Mouse (Mus musculus): ENCODE data around the gene Ube2g1. TPM values are rescaled to one million over a fixed set of nuclear protein-coding genes. Genes with fewer than 3 reads are reported as not detected.

Gene Ube2g1
- 110 TPM in 2 replicates for polyA plus RNA-seq (2015; fragmentation: Nextera tagmentation; extraction: Ambion mirVana)

- WGBS: 2% methylated on average over 54 of the region's 56 CpGs
- H3K4me2 ChIP-seq (replicated peaks): peak within 1 kb of the TSS; percentile 63
These were observed at the start of gene Ube2g1 for GRCm38 (mm10) chr11:72606694-72607407. Ube2g1 (plus strand) TSS chr11:72607283.

GRCm38 (mm10) chr11:72558155-72558554, 48.9 kb upstream of the Ube2g1 start:
- H3K27me3 ChIP-seq: no peaks in the 10 kb centered on the region
- H3K4me2 ChIP-seq (replicated peaks): no peak overlapping the region
- no peaks in the 10 kb centered on the region for H3K36me3 ChIP-seq
- H3K4me1 ChIP-seq: no peaks in the 10 kb centered on the region
- no peaks in the 10 kb centered on the region for H3K9me3 ChIP-seq
- no peak overlapping the region for H3K9ac ChIP-seq (replicated peaks)
- no peak overlapping the region for H3K27ac ChIP-seq (replicated peaks)
- no peak for ATAC-seq (replicated peaks)
- H3K4me3 ChIP-seq: no peak overlapping the region
- WGBS: 71% methylated on average over 5 of the region's 5 CpGs

More at GRCm38 (mm10) chr11:72606694-72607407, at the start of gene Ube2g1:
- Histone ChIP-seq H3K27ac (replicated peaks) (peak within 1 kb of the TSS; percentile 97), H3K27me3 (no peaks in the 10 kb centered on the region), H3K9me3 (no peaks in the 10 kb centered on the region), H3K9ac (replicated peaks) (peak within 1 kb of the TSS; percentile 87), H3K36me3 (no peaks in the 10 kb centered on the region), H3K4me1 (peaks cover 23% of the 10 kb centered on the region), H3K4me3 (peak within 1 kb of the TSS; percentile 76)
- ATAC-seq (replicated peaks): peak; percentile 96

GRCm38 (mm10) chr11:72560661-72561060, 46.4 kb upstream of the Ube2g1 start:
- Histone ChIP-seq H3K27ac (replicated peaks) (no peak overlapping the region), H3K4me1 (no peaks in the 10 kb centered on the region), H3K36me3 (no peaks in the 10 kb centered on the region), H3K27me3 (no peaks in the 10 kb centered on the region), H3K4me3 (no peak overlapping the region), H3K4me2 (replicated peaks) (no peak overlapping the region), H3K9me3 (no peaks in the 10 kb centered on the region), H3K9ac (replicated peaks) (no peak overlapping the region)
- WGBS: 68% methylated on average over 3 of the region's 3 CpGs
- ATAC-seq (replicated peaks): no peak

- ATAC-seq (replicated peaks): 0 out of 2 replicates have a peak, but pooled peaks have one; percentile 51
- WGBS: 28% methylated on average over 6 of the region's 6 CpGs
These were observed 42.8 kb upstream of the Ube2g1 start for GRCm38 (mm10) chr11:72564232-72564807.

GRCm38 (mm10) chr11:72566304-72566703, 40.8 kb upstream of the Ube2g1 start:
- no peak overlapping the region for H3K27ac ChIP-seq (replicated peaks)
- 84% methylated on average over 7 of the region's 7 CpGs for WGBS
- H3K9me3 ChIP-seq: no peaks in the 10 kb centered on the region
- no peak for ATAC-seq (replicated peaks)
- no peak overlapping the region for H3K4me3 ChIP-seq
- H3K4me1 ChIP-seq: no peaks in the 10 kb centered on the region
- H3K36me3 ChIP-seq: no peaks in the 10 kb centered on the region
- H3K4me2 ChIP-seq (replicated peaks): no peak overlapping the region
- no peaks in the 10 kb centered on the region for H3K27me3 ChIP-seq
- H3K9ac ChIP-seq (replicated peaks): no peak overlapping the region

More at GRCm38 (mm10) chr11:72564232-72564807, 42.8 kb upstream of the Ube2g1 start:
- Histone ChIP-seq H3K9me3 (no peaks in the 10 kb centered on the region), H3K27me3 (no peaks in the 10 kb centered on the region), H3K36me3 (no peaks in the 10 kb centered on the region), H3K27ac (replicated peaks) (no peak overlapping the region), H3K4me3 (no peak overlapping the region), H3K4me1 (no peaks in the 10 kb centered on the region), H3K9ac (replicated peaks) (no peak overlapping the region), H3K4me2 (replicated peaks) (no peak overlapping the region)

- no peaks in the 10 kb centered on the region for H3K27me3 ChIP-seq
- no peak overlapping the region for H3K4me3 ChIP-seq
- no peaks in the 10 kb centered on the region for H3K4me1 ChIP-seq
- no peak overlapping the region for H3K9ac ChIP-seq (replicated peaks)
- H3K36me3 ChIP-seq: no peaks in the 10 kb centered on the region
- no peak overlapping the region for H3K4me2 ChIP-seq (replicated peaks)
- no peak for ATAC-seq (replicated peaks)
- H3K27ac ChIP-seq (replicated peaks): no peak overlapping the region
- 48% methylated on average over 10 of the region's 10 CpGs for whole genome bisulfite sequencing
- H3K9me3 ChIP-seq: no peaks in the 10 kb centered on the region
These were observed 40.2 kb upstream of the Ube2g1 start for GRCm38 (mm10) chr11:72566816-72567338.

- Histone ChIP-seq H3K4me3 (no peak overlapping the region), H3K9ac (replicated peaks) (no peak overlapping the region), H3K27me3 (no peaks in the 10 kb centered on the region), H3K9me3 (no peaks in the 10 kb centered on the region), H3K27ac (replicated peaks) (no peak overlapping the region), H3K4me2 (replicated peaks) (no peak overlapping the region), H3K36me3 (no peaks in the 10 kb centered on the region), H3K4me1 (no peaks in the 10 kb centered on the region)
- WGBS: 62% methylated on average over 8 of the region's 8 CpGs
- ATAC-seq (replicated peaks): no peak
These were observed 38.0 kb upstream of the Ube2g1 start for GRCm38 (mm10) chr11:72569051-72569450.

- 75% methylated on average over 11 of the region's 11 CpGs for WGBS
- Histone ChIP-seq H3K9ac (replicated peaks) (no peak overlapping the region), H3K9me3 (no peaks in the 10 kb centered on the region), H3K4me3 (no peak overlapping the region), H3K4me1 (no peaks in the 10 kb centered on the region), H3K27ac (replicated peaks) (no peak overlapping the region), H3K4me2 (replicated peaks) (no peak overlapping the region), H3K27me3 (no peaks in the 10 kb centered on the region), H3K36me3 (no peaks in the 10 kb centered on the region)
- ATAC-seq (replicated peaks): no peak
These were observed 37.3 kb upstream of the Ube2g1 start for GRCm38 (mm10) chr11:72569671-72570318.

GRCm38 (mm10) chr11:72570319-72570979, 36.6 kb upstream of the Ube2g1 start:
- no peaks in the 10 kb centered on the region for H3K4me1 ChIP-seq
- no peaks in the 10 kb centered on the region for H3K27me3 ChIP-seq
- H3K9ac ChIP-seq (replicated peaks): 0 out of 2 replicates have a peak overlapping the region, but pooled peaks have one; percentile 28
- H3K4me3 ChIP-seq: peak overlapping the region; percentile 30
- H3K36me3 ChIP-seq: no peaks in the 10 kb centered on the region
- no peak overlapping the region for H3K27ac ChIP-seq (replicated peaks)
- H3K9me3 ChIP-seq: no peaks in the 10 kb centered on the region
- H3K4me2 ChIP-seq (replicated peaks): peak overlapping the region; percentile 42
- WGBS: 3% methylated on average over 18 of the region's 18 CpGs
- peak; percentile 73 for ATAC-seq (replicated peaks)

- peaks cover 14% of the 10 kb centered on the region for H3K4me1 ChIP-seq
- no peak overlapping the region for H3K9ac ChIP-seq (replicated peaks)
- no peaks in the 10 kb centered on the region for H3K9me3 ChIP-seq
- H3K27ac ChIP-seq (replicated peaks): no peak overlapping the region
- peaks cover 5% of the 10 kb centered on the region; the same call in 1 of the 2 replicates for H3K27me3 ChIP-seq
- no peak overlapping the region for H3K4me2 ChIP-seq (replicated peaks)
- ATAC-seq (replicated peaks): no peak
- no peaks in the 10 kb centered on the region for H3K36me3 ChIP-seq
- 89% methylated on average over 1 of the region's 1 CpGs for WGBS
- H3K4me3 ChIP-seq: no peak overlapping the region
These were observed 33.3 kb upstream of the Ube2g1 start for GRCm38 (mm10) chr11:72573819-72574218.

- ATAC-seq (replicated peaks): no peak
- Histone ChIP-seq H3K4me2 (replicated peaks) (peak overlapping the region; percentile 59), H3K27me3 (peaks cover 5% of the 10 kb centered on the region; the same call in 1 of the 2 replicates), H3K36me3 (no peaks in the 10 kb centered on the region), H3K9me3 (no peaks in the 10 kb centered on the region), H3K27ac (replicated peaks) (peak overlapping the region; percentile 58; the same call in 1 of the 2 replicates), H3K9ac (replicated peaks) (0 out of 2 replicates have a peak overlapping the region, but pooled peaks have one; percentile 41), H3K4me1 (peaks cover 14% of the 10 kb centered on the region), H3K4me3 (peak overlapping the region; percentile 35)
- 23% methylated on average over 7 of the region's 7 CpGs for WGBS
These were observed 31.0 kb upstream of the Ube2g1 start for GRCm38 (mm10) chr11:72576111-72576465.

Measured in forebrain, embryonic 15.5 days (tissue).